Mouse (Mus musculus): Measurements from ENCODE around the gene Znhit1. TPM values are rescaled to one million over a fixed set of nuclear protein-coding genes. Genes with fewer than 3 reads are reported as not detected.

Gene Znhit1
- total and polyA plus RNA-seq, 3 experiments: 58.4 to 70.1 (median 65.5) TPM

- WGBS: 83% methylated on average over 6 of the region's 6 CpGs
- DNase-seq: no peak
- Histone ChIP-seq H3K4me1 (ENCODE audit: control insufficient read depth, insufficient read depth, low read length) (peaks cover 4% of the 10 kb centered on the region), H3K9ac (ENCODE audit: low read depth, low read length) (no peak overlapping the region), H3K36me3 (ENCODE audit: control insufficient read depth, insufficient read depth, low read length) (no peaks in the 10 kb centered on the region), H3K4me3 (no peak overlapping the region), H3K27me3 (ENCODE audit: control insufficient read depth, insufficient read depth, low read length) (no peaks in the 10 kb centered on the region), H3K79me2 (replicated peaks; ENCODE audit: control insufficient read depth, insufficient read depth, low read length) (no peaks in the 10 kb centered on the region; the same call in 1 of the 2 replicates), H3K27ac (no peak overlapping the region)
- TF ChIP-seq CTCF (IDR thresholded peaks at IDR 0.05) (no peak), EP300 (IDR thresholded peaks at IDR 0.05; ENCODE audit: insufficient read depth, low read depth, low read length) (no peak), POLR2A (IDR thresholded peaks at IDR 0.05; ENCODE audit: insufficient read depth, low read depth, low read length) (no peak)
- intact Hi-C loops (cut with DNase I): loop anchor here (10.0 kb wide), 1 partner anchor 385 kb away; no protein-coding TSS in a partner anchor
Observed at GRCm38 (mm10) chr5:136960053-136960452, 27.8 kb downstream of the Znhit1 start.

- H3K9ac ChIP-seq (ENCODE audit: low read depth, low read length): no peak overlapping the region
- no peaks in the 10 kb centered on the region for H3K27me3 ChIP-seq (ENCODE audit: control insufficient read depth, insufficient read depth, low read length)
- DNase-seq: no peak
- H3K4me3 ChIP-seq: no peak overlapping the region
- no peaks in the 10 kb centered on the region; the same call in 1 of the 2 replicates for H3K79me2 ChIP-seq (replicated peaks; ENCODE audit: control insufficient read depth, insufficient read depth, low read length)
- intact Hi-C loops (cut with DNase I): no loop called here
- no peak for TF ChIP-seq CTCF (IDR thresholded peaks at IDR 0.05)
- no peak for TF ChIP-seq EP300 (IDR thresholded peaks at IDR 0.05; ENCODE audit: insufficient read depth, low read depth, low read length)
- H3K36me3 ChIP-seq (ENCODE audit: control insufficient read depth, insufficient read depth, low read length): no peaks in the 10 kb centered on the region
- H3K27ac ChIP-seq: no peak overlapping the region
- WGBS: 72% methylated on average over 5 of the region's 5 CpGs
- peaks cover 7% of the 10 kb centered on the region for H3K4me1 ChIP-seq (ENCODE audit: control insufficient read depth, insufficient read depth, low read length)
Observed at GRCm38 (mm10) chr5:136958991-136959605, 28.7 kb downstream of the Znhit1 start.

GRCm38 (mm10) chr5:136957250-136957649 is 30.6 kb downstream of the Znhit1 start:
- no peaks in the 10 kb centered on the region for H3K27me3 ChIP-seq (ENCODE audit: control insufficient read depth, insufficient read depth, low read length)
- H3K9ac ChIP-seq (ENCODE audit: low read depth, low read length): no peak overlapping the region
- TF ChIP-seq CTCF (IDR thresholded peaks at IDR 0.05) (no peak), POLR2A (IDR thresholded peaks at IDR 0.05; ENCODE audit: insufficient read depth, low read depth, low read length) (no peak), EP300 (IDR thresholded peaks at IDR 0.05; ENCODE audit: insufficient read depth, low read depth, low read length) (no peak)
- H3K27ac ChIP-seq: no peak overlapping the region
- WGBS: 100% methylated on average over 1 of the region's 1 CpGs
- DNase-seq: no peak
- H3K36me3 ChIP-seq (ENCODE audit: control insufficient read depth, insufficient read depth, low read length): no peaks in the 10 kb centered on the region
- intact Hi-C loops (cut with DNase I): no loop called here
- H3K4me1 ChIP-seq (ENCODE audit: control insufficient read depth, insufficient read depth, low read length): peaks cover 7% of the 10 kb centered on the region
- no peak overlapping the region for H3K4me3 ChIP-seq
- H3K79me2 ChIP-seq (replicated peaks; ENCODE audit: control insufficient read depth, insufficient read depth, low read length): no peaks in the 10 kb centered on the region; the same call in 1 of the 2 replicates

- intact Hi-C loops (cut with DNase I): no loop called here
Observed at GRCm38 (mm10) chr5:136955622-136956021, 32.2 kb downstream of the Znhit1 start.

GRCm38 (mm10) chr5:136953440-136953951 is 34.3 kb downstream of the Znhit1 start:
- Histone ChIP-seq H3K9ac (ENCODE audit: low read depth, low read length) (peak overlapping the region; percentile 74), H3K36me3 (ENCODE audit: control insufficient read depth, insufficient read depth, low read length) (no peaks in the 10 kb centered on the region), H3K4me3 (peak overlapping the region; percentile 93), H3K79me2 (replicated peaks; ENCODE audit: control insufficient read depth, insufficient read depth, low read length) (no peaks in the 10 kb centered on the region; the same call in 1 of the 2 replicates), H3K27ac (peak overlapping the region; percentile 86), H3K27me3 (ENCODE audit: control insufficient read depth, insufficient read depth, low read length) (no peaks in the 10 kb centered on the region), H3K4me1 (ENCODE audit: control insufficient read depth, insufficient read depth, low read length) (peaks cover 4% of the 10 kb centered on the region)
- intact Hi-C loops (cut with DNase I): loop anchor here (1.0 kb wide), 1 partner anchor 9 kb away; no protein-coding TSS in a partner anchor
- peak; percentile 47 to 57 for DNase-seq
- TF ChIP-seq CTCF (IDR thresholded peaks at IDR 0.05) (no peak), POLR2A (IDR thresholded peaks at IDR 0.05; ENCODE audit: insufficient read depth, low read depth, low read length) (peak; percentile 47; the same call in 1 of the 2 replicates)
- under 1% methylated on average over 12 of the region's 12 CpGs for WGBS

More at GRCm38 (mm10) chr5:136955622-136956021, 32.2 kb downstream of the Znhit1 start:
- H3K4me1 ChIP-seq (ENCODE audit: control insufficient read depth, insufficient read depth, low read length): peaks cover 4% of the 10 kb centered on the region
- H3K27me3 ChIP-seq (ENCODE audit: control insufficient read depth, insufficient read depth, low read length): no peaks in the 10 kb centered on the region
- TF ChIP-seq POLR2A (IDR thresholded peaks at IDR 0.05; ENCODE audit: insufficient read depth, low read depth, low read length): no peak
- no peak for TF ChIP-seq CTCF (IDR thresholded peaks at IDR 0.05)
- TF ChIP-seq EP300 (IDR thresholded peaks at IDR 0.05; ENCODE audit: insufficient read depth, low read depth, low read length): no peak
- no peak overlapping the region for H3K4me3 ChIP-seq
- H3K79me2 ChIP-seq (replicated peaks; ENCODE audit: control insufficient read depth, insufficient read depth, low read length): no peaks in the 10 kb centered on the region; the same call in 1 of the 2 replicates
- WGBS: 83% methylated on average over 4 of the region's 4 CpGs
- no peak overlapping the region for H3K9ac ChIP-seq (ENCODE audit: low read depth, low read length)
- no peaks in the 10 kb centered on the region for H3K36me3 ChIP-seq (ENCODE audit: control insufficient read depth, insufficient read depth, low read length)
- DNase-seq: no peak
- no peak overlapping the region for H3K27ac ChIP-seq

GRCm38 (mm10) chr5:136953015-136953414 is 34.8 kb downstream of the Znhit1 start, which contains the start of gene Fis1:
Gene Fis1, plus strand, starts transcription at chr5:136953275.
- WGBS: under 1% methylated on average over 23 of the region's 23 CpGs
- Histone ChIP-seq H3K4me3 (peak within 1 kb of the TSS; percentile 93), H3K27me3 (ENCODE audit: control insufficient read depth, insufficient read depth, low read length) (no peaks in the 10 kb centered on the region), H3K4me1 (ENCODE audit: control insufficient read depth, insufficient read depth, low read length) (peaks cover 4% of the 10 kb centered on the region), H3K9ac (ENCODE audit: low read depth, low read length) (peak within 1 kb of the TSS; percentile 74), H3K79me2 (replicated peaks; ENCODE audit: control insufficient read depth, insufficient read depth, low read length) (no peaks in the 10 kb centered on the region; the same call in 1 of the 2 replicates), H3K27ac (peak within 1 kb of the TSS; percentile 86), H3K36me3 (ENCODE audit: control insufficient read depth, insufficient read depth, low read length) (no peaks in the 10 kb centered on the region)
- peak; percentile 69 for TF ChIP-seq POLR2A (IDR thresholded peaks at IDR 0.05; ENCODE audit: insufficient read depth, low read depth, low read length)
- TF ChIP-seq EP300 (IDR thresholded peaks at IDR 0.05; ENCODE audit: insufficient read depth, low read depth, low read length): 0 out of 2 replicates have a peak, but pooled peaks have one; percentile 26
- TF ChIP-seq CTCF (IDR thresholded peaks at IDR 0.05): peak; percentile 13; the same call in 1 of the 2 replicates
- peak; percentile 96 to 97 for DNase-seq
- intact Hi-C loops (cut with DNase I): loop anchor here (1.0 kb wide), 1 partner anchor 9 kb away; no protein-coding TSS in a partner anchor

Data from heart, adult 2 months (tissue).